Mouse (Mus musculus) granulocyte monocyte progenitor cell, adult 5-6 weeks (primary cell): Measurements from ENCODE around the gene Crbn. TPM values are rescaled to one million over a fixed set of nuclear protein-coding genes. Genes with fewer than 3 reads are reported as not detected.

Source experiments
- ATAC-seq: replicated peaks from 2 replicates; pipeline ENCODE4 v1.8.0; 2016; ENCODE audit warnings: mild to moderate bottlenecking, moderate TSS enrichment, inconsistent platforms; ENCODE audit not compliant: poor library complexity, severe bottlenecking
- total RNA-seq, 2 experiments: library from RNA; stranded (forward) in 1 of 2; stranded (reverse) in 1 of 2; fragments of 200-712, 200-1000 nt in 1 of 2; fragments of >200 nt in 1 of 2; fragmentation: Nextera tagmentation in 1 of 2; gene quantifications; 2 replicates each; pipeline ENCODE4 v1.2.3; 2014 to 2017

Gene Crbn
- total RNA-seq, 2 experiments from 2014 or later = 17.0 to 42.8 TPM

GRCm38 (mm10) chr6:106766774-106767173 is 33.1 kb downstream of the Crbn start:
- no peak for ATAC-seq

- ATAC-seq = no peak
Measured at GRCm38 (mm10) chr6:106765892-106766291, 34.0 kb downstream of the Crbn start.

GRCm38 (mm10) chr6:106761486-106761885 is 38.4 kb downstream of the Crbn start:
- no peak for ATAC-seq

GRCm38 (mm10) chr6:106760473-106761218 is 39.2 kb downstream of the Crbn start:
- peak; percentile 87 for ATAC-seq

- peak; percentile 62 for ATAC-seq
Measured at GRCm38 (mm10) chr6:106758299-106758698, 41.6 kb downstream of the Crbn start.

- ATAC-seq = peak; percentile 89
Measured at GRCm38 (mm10) chr6:106750291-106750690, 49.6 kb downstream of the Crbn start.

- ATAC-seq = peak; percentile 62
Measured at GRCm38 (mm10) chr6:106748887-106749388, 50.9 kb downstream of the Crbn start, which contains the start of gene Il5ra. TSS of gene Il5ra (minus strand) at chr6:106749037.

- no peak for ATAC-seq
Measured at GRCm38 (mm10) chr6:106747804-106748203, 52.1 kb downstream of the Crbn start.

GRCm38 (mm10) chr6:106747251-106747650 is 52.6 kb downstream of the Crbn start:
- no peak for ATAC-seq

GRCm38 (mm10) chr6:106745673-106746394 is 54.0 kb downstream of the Crbn start:
- no peak for ATAC-seq

- ATAC-seq = no peak; the same call in 1 of the 2 replicates
Measured at GRCm38 (mm10) chr6:106743556-106744233, 56.2 kb downstream of the Crbn start.

GRCm38 (mm10) chr6:106740244-106740825 is 59.5 kb downstream of the Crbn start:
- no peak for ATAC-seq

GRCm38 (mm10) chr6:106738229-106738628 is 61.6 kb downstream of the Crbn start:
- ATAC-seq = no peak

GRCm38 (mm10) chr6:106732563-106732962 is 67.3 kb downstream of the Crbn start:
- peak; percentile 77 for ATAC-seq

Other genes with a start within 250 kb of the Crbn start
- gene Il5ra, start 51.0 kb downstream of the Crbn start, total RNA-seq (2014; fragmentation: Nextera tagmentation) = not detected in 2 replicates
- 0.15 and 1.4 TPM in 2 replicates for gene Il5ra, start 51.0 kb downstream of the Crbn start, total RNA-seq (2017)
- gene Trnt1, start 31.0 kb downstream of the Crbn start, total RNA-seq (2014; fragmentation: Nextera tagmentation) = 41.2 and 45.9 TPM in 2 replicates
- gene Trnt1, start 31.0 kb downstream of the Crbn start, total RNA-seq (2017) = 103 and 109 TPM in 2 replicates